Mouse (Mus musculus) frontal cortex, postnatal 14 days (tissue): Measurements from ENCODE around the gene Dvl3.

ENCODE experiments used
- DNase-seq, 2 experiments: peaks; one replicate each; pipeline ENCODE4 v3.0.0; 2022; ENCODE audit warnings: low spot score in 2 of 2

The Dvl3 gene

GRCm38 (mm10) chr16:20540438-20540837 lies 23.7 kb downstream of the Dvl3 start:
- no peak for DNase-seq

DNA sequence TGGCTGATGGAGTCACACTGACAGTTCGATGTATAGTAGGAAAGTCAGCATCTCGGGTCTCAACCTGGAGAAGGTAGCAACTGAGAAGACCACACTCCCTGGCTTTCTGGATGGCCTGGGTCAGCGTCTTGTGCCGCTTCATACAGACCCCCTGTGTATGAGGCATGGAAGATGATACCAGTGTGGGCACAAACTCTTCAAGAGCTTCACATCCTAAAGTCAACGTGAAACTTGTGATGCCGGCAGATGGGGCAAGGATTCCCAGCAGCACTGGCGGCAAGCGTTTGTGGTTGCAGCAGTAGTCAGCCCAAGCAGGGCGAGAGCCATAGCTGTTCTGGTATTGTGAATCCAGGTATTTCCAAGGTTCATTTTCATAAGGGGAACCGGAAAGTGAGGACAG lies 28.9 kb downstream of the Dvl3 start:
- DNase-seq = no peak

- no peak for DNase-seq
These were observed 30.6 kb downstream of the Dvl3 start for GRCm38 (mm10) chr16:20547423-20547822.

DNA sequence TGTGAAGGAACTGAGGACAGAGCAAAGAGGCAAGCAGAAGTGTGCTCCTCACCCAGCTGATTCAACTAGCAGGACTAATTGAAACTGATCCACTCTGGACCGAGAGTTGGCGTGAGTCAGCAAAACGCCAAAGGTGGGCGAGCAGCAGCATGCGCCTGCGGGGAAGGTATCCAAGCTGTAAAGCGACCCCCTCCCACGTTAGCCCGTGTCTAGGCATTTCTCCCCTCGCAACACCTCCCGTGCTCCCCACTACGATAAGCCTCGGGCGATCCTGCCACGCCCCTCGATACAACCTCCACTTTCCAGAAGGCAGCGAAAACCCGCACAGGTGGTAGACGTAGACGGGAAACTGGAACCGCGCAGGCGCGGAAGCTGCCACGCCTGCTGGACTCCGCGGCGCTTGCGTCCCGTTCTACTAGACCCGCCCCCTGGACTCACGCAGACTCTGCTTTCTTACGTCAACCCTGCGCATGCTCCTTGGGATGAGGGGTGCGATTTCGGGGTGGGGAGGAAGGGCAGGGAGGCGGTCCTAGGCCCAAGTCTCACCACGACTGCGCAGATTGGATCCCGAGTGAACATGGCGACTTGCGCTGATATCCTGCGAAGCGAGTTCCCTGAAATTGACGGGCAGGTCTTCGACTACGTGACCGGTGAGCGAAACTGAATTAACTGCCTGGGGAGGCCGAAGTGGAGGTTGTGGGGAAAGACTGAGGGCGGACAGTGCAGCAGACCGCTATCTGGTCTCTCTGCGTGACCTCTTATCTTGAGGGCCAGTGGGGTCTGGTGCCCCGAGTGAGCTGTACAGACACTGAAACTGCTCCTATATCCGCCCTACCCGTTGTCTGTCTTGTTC lies 31.5 kb downstream of the Dvl3 start, which contains the start of gene Abcf3:
TSS of gene Abcf3 (plus strand) at position 482 of the 853 bp plus-strand sequence.
- peak; percentile 96 for DNase-seq

GRCm38 (mm10) chr16:20549161-20549560 lies 32.4 kb downstream of the Dvl3 start:
- no peak for DNase-seq

GRCm38 (mm10) chr16:20551691-20552090 lies 34.9 kb downstream of the Dvl3 start:
- DNase-seq = no peak

- DNase-seq = no peak
These were observed 35.8 kb downstream of the Dvl3 start for GRCm38 (mm10) chr16:20552594-20552993.

DNA sequence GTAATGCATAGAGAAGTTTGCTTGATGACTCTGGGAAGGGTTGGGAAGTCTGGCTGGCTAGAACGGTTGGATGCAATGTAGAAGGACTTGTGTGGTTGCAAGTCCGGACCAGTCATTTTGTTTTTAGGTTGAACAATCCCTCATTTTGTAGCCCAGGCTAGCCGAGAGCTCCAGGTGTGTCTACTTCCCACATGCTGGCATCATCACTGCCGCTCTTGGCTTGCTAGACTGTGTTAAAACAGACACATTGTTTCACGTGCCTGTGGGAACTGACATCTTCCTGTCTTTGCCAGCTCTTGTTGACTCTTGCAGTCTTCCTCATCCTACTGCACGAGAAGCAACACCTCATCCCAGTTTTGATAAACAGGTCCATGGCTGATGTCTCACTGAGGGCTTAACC lies 38.2 kb downstream of the Dvl3 start:
- no peak for DNase-seq

GRCm38 (mm10) chr16:20557381-20557780 lies 40.6 kb downstream of the Dvl3 start:
- no peak for DNase-seq

GRCm38 (mm10) chr16:20565075-20565474 lies 48.3 kb downstream of the Dvl3 start:
- no peak for DNase-seq
